In genomic region chr19:41629532-41629931, GRCm38 (mm10) we compare ENCODE assay signal across 9 mouse cellular contexts. TPM values are rescaled to one million over a fixed set of nuclear protein-coding genes. Genes with fewer than 3 reads are reported as not detected.
DNase-seq lines count a peak whose midpoint lies in the region; ATAC-seq and TF ChIP-seq lines count a peak whose summit lies in the region.
"Had no signal": no experiment of that assay in that cellular context is flagged by ENCODE, and none has a peak within 500 bp of the region (broad histone marks: within the 10 kb centered on the region; RNA-seq: fewer than 3 reads in every experiment).

No protein-coding gene starts in this region.

- peak; percentile 70; the same call in 1 of the 2 replicates for TF ChIP-seq CTCF in small intestine, adult 2 months (IDR thresholded peaks at IDR 0.05; ENCODE audit: extremely low read depth, insufficient read length, insufficient replicate concordance, low read depth, low read length)

- peaks cover 4% of the 10 kb centered on the region; the same call in 1 of the 2 replicates for H3K9me3 ChIP-seq in forebrain, embryonic 13.5 days (replicated peaks)
- H3K9me3 ChIP-seq: limb, embryonic 12.5 days had no signal

- H3K27ac ChIP-seq in forebrain, embryonic 13.5 days, result no peak overlapping the region
- H3K27ac ChIP-seq in small intestine, adult 2 months (ENCODE audit: insufficient read depth, low read depth, low read length), result no peak overlapping the region
- H3K27ac ChIP-seq: limb, embryonic 12.5 days had no signal

- peaks cover 37% of the 10 kb centered on the region for H3K36me3 ChIP-seq in forebrain, embryonic 13.5 days (ENCODE audit: poor library complexity, severe bottlenecking)
- no peaks in the 10 kb centered on the region for H3K36me3 ChIP-seq in small intestine, adult 2 months (ENCODE audit: control insufficient read depth, insufficient read depth, low read length)
- H3K36me3 ChIP-seq: limb, embryonic 12.5 days had no signal

- peak; percentile 70 for DNase-seq in gastrocnemius, adult 18-20 months (ENCODE audit: low spot score)
- DNase-seq in gastrocnemius, postnatal 25 days, result no peak
- peak; percentile 39 for DNase-seq in CD4-positive helper T cell, adult 2 months (ENCODE audit: low read depth, low spot score)
- peak; percentile 44 for DNase-seq in c-Kit-positive CD71-positive TER-119-positive erythroid progenitor cells, embryonic 14.5 days (ENCODE audit: low spot score)
- DNase-seq in kidney, adult 9 months, result peak; percentile 62

- no peak for TF ChIP-seq POLR2A in small intestine, adult 2 months (IDR thresholded peaks at IDR 0.05; ENCODE audit: low read depth, low read length)

- no peak overlapping the region for H3K4me3 ChIP-seq in forebrain, embryonic 13.5 days
- no peak overlapping the region for H3K4me3 ChIP-seq in small intestine, adult 2 months (ENCODE audit: low read depth, low read length)
- H3K4me3 ChIP-seq: limb, embryonic 12.5 days had no signal

- peaks cover 3% of the 10 kb centered on the region; the same call in 1 of the 2 replicates for H3K27me3 ChIP-seq in forebrain, embryonic 13.5 days
- H3K27me3 ChIP-seq in small intestine, adult 2 months (ENCODE audit: control insufficient read depth, insufficient read depth, low read length), result no peaks in the 10 kb centered on the region

- ATAC-seq in forebrain, embryonic 13.5 days, result peak; percentile 75
- ATAC-seq in megakaryocyte, adult 5-6 weeks (ENCODE audit: poor library complexity, severe bottlenecking), result peak; percentile 68

- no peak overlapping the region for H3K4me2 ChIP-seq in forebrain, embryonic 13.5 days
- H3K4me2 ChIP-seq: limb, embryonic 12.5 days had no signal

- peaks cover 12% of the 10 kb centered on the region; the same call in 1 of the 2 replicates for H3K4me1 ChIP-seq in forebrain, embryonic 13.5 days
- 0 out of 2 replicates have a peak, but pooled peaks cover 2% of the 10 kb centered on the region for H3K4me1 ChIP-seq in small intestine, adult 2 months (ENCODE audit: control insufficient read depth, insufficient read depth, insufficient read length, low read length)
- H3K4me1 ChIP-seq: limb, embryonic 12.5 days had no signal

- no peak overlapping the region for H3K9ac ChIP-seq in forebrain, embryonic 13.5 days
- H3K9ac ChIP-seq: limb, embryonic 12.5 days had no signal

- WGBS in forebrain, embryonic 13.5 days, result 40% methylated on average over 5 of the region's 5 CpGs
- 41% methylated on average over 5 of the region's 5 CpGs for WGBS in small intestine, adult 2 months

RNA-seq across cellular contexts. Expression of gene Gm340, which starts 47.4 kb away (rescaled TPM):
- total RNA-seq in gastrocnemius, adult 18-20 months (2021), result 1 to 10 TPM; 4.3 to 5.6 TPM
- 1 to 10 TPM; 4.4 to 5.0 TPM for total RNA-seq in gastrocnemius, postnatal 25 days (2021)
- polyA plus RNA-seq in forebrain, embryonic 13.5 days (2015; fragmentation: Nextera tagmentation; extraction: Ambion mirVana), result 2.8 and 3.4 TPM in 2 replicates
- 9.5 and 11.2 TPM in 2 replicates for total RNA-seq in megakaryocyte, adult 5-6 weeks (2015)
- 7.6 and 10.8 TPM in 2 replicates for total RNA-seq in megakaryocyte, adult 5-6 weeks (2017)
- 0.56 and 1.0 TPM in 2 replicates for polyA plus RNA-seq in small intestine, adult 2 months (2012; rRNA removed)
